Mouse (Mus musculus): Measurements from ENCODE around the gene Txndc12. TPM values are rescaled to one million over a fixed set of nuclear protein-coding genes. Genes with fewer than 3 reads are reported as not detected.

Txndc12 gene
- polyA plus RNA-seq, 2 experiments = 76.3 to 105 TPM

DNA sequence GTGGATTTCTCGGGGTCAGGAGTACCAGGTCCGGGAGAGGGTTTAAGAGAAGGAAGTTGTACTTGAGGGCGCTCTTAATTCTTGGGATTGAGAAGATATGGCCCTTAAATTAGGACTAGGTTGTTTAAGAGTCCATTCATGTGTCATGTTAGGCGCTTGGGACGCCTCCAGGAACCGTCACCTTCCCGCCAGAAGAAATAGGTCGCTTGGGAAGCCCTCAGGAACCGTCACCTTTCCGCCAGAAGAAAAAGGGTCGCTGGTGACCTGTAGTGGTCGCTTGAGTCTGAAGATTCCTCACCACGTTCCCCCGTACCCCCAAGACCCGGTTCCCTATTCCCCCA is 540 bp downstream of the Txndc12 start:
- WGBS = under 1% methylated on average over 15 of the region's 15 CpGs
- H3K27me3 ChIP-seq (ENCODE audit: control insufficient read depth, insufficient read depth, low read length) = no peaks in the 10 kb centered on the region
- H3K9ac ChIP-seq (ENCODE audit: low read depth, low read length, severe bottlenecking) = peak overlapping the region; percentile 99
- H3K36me3 ChIP-seq (ENCODE audit: control insufficient read depth, insufficient read depth, low read length) = peaks cover 4% of the 10 kb centered on the region; the same call in 1 of the 2 replicates
- TF ChIP-seq POLR2A (IDR thresholded peaks at IDR 0.05; ENCODE audit: borderline replicate concordance, extremely low read depth, insufficient read depth, insufficient read length) = no peak
- no peak for DNase-seq (ENCODE audit: low spot score)
- peaks cover 12% of the 10 kb centered on the region for H3K4me1 ChIP-seq (ENCODE audit: control insufficient read depth, insufficient read depth, low read length)
- peak overlapping the region; percentile 81 for H3K4me2 ChIP-seq (replicated peaks; ENCODE audit: low read depth, low read length, severe bottlenecking)
- H3K4me3 ChIP-seq (replicated peaks; ENCODE audit: low read length) = peak overlapping the region; percentile 97
- H3K27ac ChIP-seq (replicated peaks; ENCODE audit: low read depth, low read length) = peak overlapping the region; percentile 97
- ATAC-seq (ENCODE audit: low FRiP score, low read depth) = no peak
- H3K9me3 ChIP-seq (ENCODE audit: control insufficient read depth, low read length) = no peaks in the 10 kb centered on the region

- ATAC-seq (ENCODE audit: low FRiP score, low read depth) = no peak
- DNase-seq (ENCODE audit: low spot score) = no peak
- H3K27ac ChIP-seq (replicated peaks; ENCODE audit: low read depth, low read length) = no peak overlapping the region
These were observed 1.1 kb downstream of the Txndc12 start for GRCm38 (mm10) chr4:108835496-108835895.

GRCm38 (mm10) chr4:108838031-108838430 is 3.6 kb downstream of the Txndc12 start:
- Histone ChIP-seq H3K27ac (replicated peaks; ENCODE audit: low read depth, low read length) (no peak overlapping the region), H3K9ac (ENCODE audit: low read depth, low read length, severe bottlenecking) (no peak overlapping the region), H3K9me3 (ENCODE audit: control insufficient read depth, low read length) (no peaks in the 10 kb centered on the region), H3K36me3 (ENCODE audit: control insufficient read depth, insufficient read depth, low read length) (peaks cover 5% of the 10 kb centered on the region; the same call in 1 of the 2 replicates), H3K4me2 (replicated peaks; ENCODE audit: low read depth, low read length, severe bottlenecking) (no peak overlapping the region), H3K4me1 (ENCODE audit: control insufficient read depth, insufficient read depth, low read length) (peaks cover 8% of the 10 kb centered on the region), H3K4me3 (replicated peaks; ENCODE audit: low read length) (no peak overlapping the region), H3K27me3 (ENCODE audit: control insufficient read depth, insufficient read depth, low read length) (no peaks in the 10 kb centered on the region)
- ATAC-seq (ENCODE audit: low FRiP score, low read depth) = no peak
- WGBS = 72% methylated on average over 4 of the region's 4 CpGs
- DNase-seq (ENCODE audit: low spot score) = no peak
- TF ChIP-seq POLR2A (IDR thresholded peaks at IDR 0.05; ENCODE audit: borderline replicate concordance, extremely low read depth, insufficient read depth, insufficient read length) = no peak

More at GRCm38 (mm10) chr4:108835496-108835895, 1.1 kb downstream of the Txndc12 start:
- 49% methylated on average over 3 of the region's 3 CpGs for WGBS
- Histone ChIP-seq H3K36me3 (ENCODE audit: control insufficient read depth, insufficient read depth, low read length) (peaks cover 3% of the 10 kb centered on the region; the same call in 1 of the 2 replicates), H3K4me3 (replicated peaks; ENCODE audit: low read length) (peak overlapping the region; percentile 97), H3K9ac (ENCODE audit: low read depth, low read length, severe bottlenecking) (peak overlapping the region; percentile 99), H3K4me1 (ENCODE audit: control insufficient read depth, insufficient read depth, low read length) (peaks cover 12% of the 10 kb centered on the region), H3K4me2 (replicated peaks; ENCODE audit: low read depth, low read length, severe bottlenecking) (peak overlapping the region; percentile 81), H3K27me3 (ENCODE audit: control insufficient read depth, insufficient read depth, low read length) (no peaks in the 10 kb centered on the region), H3K9me3 (ENCODE audit: control insufficient read depth, low read length) (no peaks in the 10 kb centered on the region)
- TF ChIP-seq POLR2A (IDR thresholded peaks at IDR 0.05; ENCODE audit: borderline replicate concordance, extremely low read depth, insufficient read depth, insufficient read length) = no peak

DNA sequence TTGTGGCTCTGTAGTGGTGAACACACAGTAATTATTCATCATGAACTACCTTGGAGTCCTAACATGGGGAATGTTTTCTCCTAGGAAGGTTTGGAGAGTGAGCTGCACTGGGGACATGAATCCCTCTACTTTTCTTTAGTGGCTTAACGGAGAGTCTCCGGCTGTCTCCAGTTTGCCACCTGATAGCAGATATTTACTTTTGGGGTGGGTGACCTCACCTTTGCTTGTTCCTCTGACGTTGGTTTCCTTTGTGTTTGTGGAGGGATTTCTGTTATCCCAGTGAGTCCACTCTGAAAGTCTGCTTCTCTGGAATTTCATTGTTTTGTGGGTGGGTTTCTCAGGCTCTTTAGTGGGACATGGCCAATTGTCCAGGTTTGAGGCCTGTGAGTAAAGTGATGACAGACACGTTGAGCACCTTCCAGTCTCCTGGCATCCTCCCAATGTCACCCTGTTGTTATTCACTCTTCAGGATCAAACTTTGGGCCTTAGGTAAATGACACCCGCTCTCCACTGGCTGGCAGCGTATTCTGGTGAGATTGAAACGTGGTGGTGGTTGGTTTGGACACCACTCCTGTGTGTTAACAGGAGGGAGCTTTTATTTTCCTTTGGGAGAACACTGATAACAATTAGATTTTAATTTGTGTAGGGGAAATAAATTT is 7.6 kb downstream of the Txndc12 start:
- WGBS = 86% methylated on average over 7 of the region's 7 CpGs
- Histone ChIP-seq H3K9me3 (ENCODE audit: control insufficient read depth, low read length) (no peaks in the 10 kb centered on the region), H3K27ac (replicated peaks; ENCODE audit: low read depth, low read length) (no peak overlapping the region), H3K4me2 (replicated peaks; ENCODE audit: low read depth, low read length, severe bottlenecking) (no peak overlapping the region), H3K27me3 (ENCODE audit: control insufficient read depth, insufficient read depth, low read length) (no peaks in the 10 kb centered on the region), H3K36me3 (ENCODE audit: control insufficient read depth, insufficient read depth, low read length) (peaks cover 5% of the 10 kb centered on the region; the same call in 1 of the 2 replicates), H3K4me1 (ENCODE audit: control insufficient read depth, insufficient read depth, low read length) (no peaks in the 10 kb centered on the region), H3K9ac (ENCODE audit: low read depth, low read length, severe bottlenecking) (no peak overlapping the region), H3K4me3 (replicated peaks; ENCODE audit: low read length) (no peak overlapping the region)
- no peak for TF ChIP-seq POLR2A (IDR thresholded peaks at IDR 0.05; ENCODE audit: borderline replicate concordance, extremely low read depth, insufficient read depth, insufficient read length)
- ATAC-seq (ENCODE audit: low FRiP score, low read depth) = no peak
- no peak for DNase-seq (ENCODE audit: low spot score)

- TF ChIP-seq POLR2A (IDR thresholded peaks at IDR 0.05; ENCODE audit: borderline replicate concordance, extremely low read depth, insufficient read depth, insufficient read length) = no peak
- no peak overlapping the region for H3K4me3 ChIP-seq (replicated peaks; ENCODE audit: low read length)
- H3K36me3 ChIP-seq (ENCODE audit: control insufficient read depth, insufficient read depth, low read length) = peaks cover 5% of the 10 kb centered on the region; the same call in 1 of the 2 replicates
- no peak overlapping the region for H3K9ac ChIP-seq (ENCODE audit: low read depth, low read length, severe bottlenecking)
- no peaks in the 10 kb centered on the region for H3K9me3 ChIP-seq (ENCODE audit: control insufficient read depth, low read length)
- no peak overlapping the region for H3K27ac ChIP-seq (replicated peaks; ENCODE audit: low read depth, low read length)
- H3K4me2 ChIP-seq (replicated peaks; ENCODE audit: low read depth, low read length, severe bottlenecking) = no peak overlapping the region
- ATAC-seq (ENCODE audit: low FRiP score, low read depth) (no peak), DNase-seq (ENCODE audit: low spot score) (no peak)
- H3K4me1 ChIP-seq (ENCODE audit: control insufficient read depth, insufficient read depth, low read length) = peaks cover under 1% of the 10 kb centered on the region; the same call in 1 of the 2 replicates
- no peaks in the 10 kb centered on the region for H3K27me3 ChIP-seq (ENCODE audit: control insufficient read depth, insufficient read depth, low read length)
These were observed 8.9 kb downstream of the Txndc12 start for GRCm38 (mm10) chr4:108843336-108843735.
